Mouse (Mus musculus) small intestine, adult 2 months (tissue): ENCODE results near the gene Vmn2r62. TPM values are rescaled to one million over a fixed set of nuclear protein-coding genes. Genes with fewer than 3 reads are reported as not detected.
"Not testable (repeated sequence)": the region's sequence is repeated elsewhere in the genome, so short reads cannot be mapped to it uniquely, and the experiment has no call there.

Source experiments
- H3K27ac ChIP-seq: fragments of 200-500 bp; 2 replicates; pipeline ENCODE4 v1.5.1; 2012; ENCODE audit warnings: low read depth, low read length, control low read depth, inconsistent platforms; ENCODE audit not compliant: insufficient read depth
- H3K27me3 ChIP-seq: fragments of 200-500 bp; 2 replicates; pipeline ENCODE4 v1.6.1; 2012; ENCODE audit warnings: mild to moderate bottlenecking, moderate library complexity, low read length, inconsistent platforms; ENCODE audit not compliant: control insufficient read depth, insufficient read depth
- H3K36me3 ChIP-seq: fragments of 200-500 bp; 2 replicates; pipeline ENCODE4 v1.6.1; 2012; ENCODE audit warnings: mild to moderate bottlenecking, low read length, control low read depth, inconsistent platforms; ENCODE audit not compliant: control insufficient read depth, insufficient read depth
- H3K4me1 ChIP-seq: fragments of 200-500 bp; 2 replicates; pipeline ENCODE4 v1.6.1; 2012; ENCODE audit warnings: low read length, inconsistent platforms, mixed read lengths; ENCODE audit not compliant: control insufficient read depth, insufficient read depth, insufficient read length
- H3K4me3 ChIP-seq: fragments of 200-500 bp; 2 replicates; pipeline ENCODE4 v1.5.1; 2012; ENCODE audit warnings: low read depth, mild to moderate bottlenecking, control low read depth, inconsistent platforms, low read length, moderate library complexity
- CTCF ChIP-seq: fragments of 200-500 bp; IDR thresholded peaks from 2 replicates; pipeline ENCODE4 v1.5.1; 2012; ENCODE audit warnings: low read depth, mild to moderate bottlenecking, control low read depth, inconsistent platforms, low read length, moderate library complexity, mixed read lengths; ENCODE audit not compliant: insufficient replicate concordance, insufficient read length; ENCODE audit errors: extremely low read depth
- POLR2A ChIP-seq: fragments of 200-500 bp; IDR thresholded peaks from 2 replicates; pipeline ENCODE4 v1.6.1; 2012; ENCODE audit warnings: low read depth, mild to moderate bottlenecking, control low read depth, inconsistent platforms, low read length, moderate library complexity
- WGBS: fragments of 180-500 bp; shearing (Covaris S2); methylation state at CpG from one replicate; pipeline ENCODE4 v1.1.7; 2018; 5-methylcytosine and 5-hydroxymethylcytosine counted together
- polyA plus RNA-seq: library from polyadenylated mRNA; depleted of rRNA; stranded (reverse); fragments of >200 nt; gene quantifications from 2 replicates; pipeline ENCODE4 v1.2.3, GENCODE M21; 2012; rRNA removed

The Vmn2r62 gene
- polyA plus RNA-seq: not detected in 2 replicates

- not testable (repeated sequence) for H3K4me3 ChIP-seq, H3K27me3 ChIP-seq, H3K4me1 ChIP-seq, H3K27ac ChIP-seq, H3K36me3 ChIP-seq
- no CpG with 5 or more reads among the region's 1 CpGs for WGBS
Measured at GRCm38 (mm10) chr7:42793425-42793824, at the start of gene Vmn2r62. Gene Vmn2r62, minus strand, starts transcription at chr7:42793525.

DNA sequence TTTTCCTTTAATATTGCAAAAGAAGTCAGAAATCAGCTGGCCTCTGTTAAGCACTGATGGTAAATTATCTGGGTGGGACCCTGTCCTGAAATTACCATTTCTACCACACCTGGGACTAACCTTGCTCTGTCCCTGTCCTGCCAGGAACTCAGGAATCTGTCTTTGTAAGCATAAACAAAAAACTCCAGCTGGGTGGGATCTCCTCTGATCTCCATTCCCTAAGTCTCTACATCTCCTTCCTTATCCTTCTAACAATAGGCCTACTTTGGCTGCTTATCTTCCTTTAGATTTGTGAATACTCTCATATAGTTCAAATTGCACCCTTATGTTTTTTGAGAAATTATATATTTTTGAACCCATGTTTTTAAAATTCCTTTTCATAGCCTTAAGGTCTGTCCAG, 45.0 kb upstream of the Vmn2r62 start:
- not testable (repeated sequence) for H3K36me3 ChIP-seq, H3K27me3 ChIP-seq, H3K4me3 ChIP-seq, H3K4me1 ChIP-seq, H3K27ac ChIP-seq

DNA sequence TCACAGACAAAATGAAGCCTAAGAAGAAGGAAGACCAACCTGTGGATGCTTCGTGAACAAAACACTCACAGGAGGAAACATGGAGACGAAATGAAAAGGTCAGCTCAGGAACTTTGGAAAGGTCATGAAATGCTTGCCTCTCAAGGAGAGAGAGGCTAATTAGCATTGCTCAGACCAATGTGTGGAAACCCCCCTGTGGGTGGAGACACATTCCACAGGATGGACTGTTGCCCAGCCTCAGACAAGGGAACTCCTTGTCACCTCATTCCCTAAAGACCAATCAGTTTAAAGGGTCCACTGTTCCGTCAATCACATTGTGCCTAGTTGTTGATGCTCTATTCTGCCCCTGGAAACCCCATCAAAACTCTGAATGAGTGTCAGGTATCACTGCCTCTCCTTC, 38.9 kb upstream of the Vmn2r62 start:
- Histone ChIP-seq H3K4me1 (no peaks in the 10 kb centered on the region), H3K36me3 (no peaks in the 10 kb centered on the region), H3K4me3 (no peak overlapping the region), H3K27me3 (no peaks in the 10 kb centered on the region), H3K27ac (no peak overlapping the region)
- TF ChIP-seq POLR2A: no peak
- TF ChIP-seq CTCF: no peak
- WGBS: 72% methylated on average over 3 of the region's 3 CpGs

DNA sequence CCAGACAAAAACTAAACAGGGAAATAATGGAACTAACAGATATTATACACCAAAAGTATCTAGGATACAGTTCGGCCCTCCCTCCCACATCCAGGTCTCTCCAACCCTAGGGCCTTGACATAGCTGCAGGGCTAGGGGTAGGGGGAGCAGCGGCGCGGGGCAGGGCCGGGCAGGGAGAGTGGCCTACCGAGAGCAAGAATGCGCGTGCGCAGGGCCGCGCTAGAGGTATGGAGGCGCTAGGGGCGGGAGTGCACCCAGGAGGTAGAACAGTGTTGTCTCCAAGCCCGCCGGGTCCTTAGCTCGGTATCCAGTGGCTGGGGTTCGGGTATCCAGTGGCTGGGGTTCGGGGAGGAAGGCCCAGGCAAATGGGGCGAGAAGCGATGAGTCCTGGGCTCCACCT, 43.5 kb downstream of the Vmn2r62 start:
- WGBS: 61% methylated on average over 20 of the region's 20 CpGs
- TF ChIP-seq CTCF (no peak), POLR2A (no peak)

DNA sequence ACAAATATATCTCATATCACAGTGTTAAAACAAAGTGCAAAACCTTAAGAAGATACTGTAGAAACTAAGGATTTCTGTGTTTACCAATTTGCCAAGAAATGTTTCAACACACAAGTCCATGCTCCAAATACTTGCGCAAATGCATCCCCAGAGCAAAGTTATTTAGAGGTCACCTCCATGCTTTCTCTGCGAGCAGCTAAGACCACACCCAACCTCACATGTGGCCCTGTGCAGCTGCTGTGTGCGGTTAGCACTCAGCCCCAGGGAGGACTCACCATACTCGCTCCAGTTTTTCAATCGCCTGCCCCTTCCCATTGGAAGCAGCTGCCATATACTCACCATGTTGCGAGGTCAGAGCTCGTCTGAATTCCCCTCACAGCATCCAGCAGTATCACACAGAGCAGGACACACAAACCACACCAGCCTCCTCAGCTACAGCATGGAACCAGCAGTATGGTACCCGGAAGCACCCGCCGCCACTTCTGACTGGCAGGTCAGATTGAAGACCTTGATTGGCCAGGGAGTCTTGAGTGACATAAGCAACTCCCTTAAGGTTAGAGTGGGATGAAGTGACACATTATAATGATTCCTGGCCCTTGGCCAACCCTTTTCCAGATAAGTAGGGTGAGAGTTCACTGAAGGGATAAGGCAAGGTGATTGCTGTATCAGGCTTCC, 54.7 kb downstream of the Vmn2r62 start:
- no peak overlapping the region for H3K4me3 ChIP-seq
- H3K27me3 ChIP-seq: no peaks in the 10 kb centered on the region
- H3K4me1 ChIP-seq: no peaks in the 10 kb centered on the region
- H3K27ac ChIP-seq: no peak overlapping the region
- WGBS: 81% methylated on average over 10 of the region's 10 CpGs
- no peaks in the 10 kb centered on the region for H3K36me3 ChIP-seq
- TF ChIP-seq POLR2A (no peak), CTCF (no peak)

More for the DNA sequence above, 43.5 kb downstream of the Vmn2r62 start:
- no peak overlapping the region for H3K27ac ChIP-seq
- H3K4me1 ChIP-seq: no peaks in the 10 kb centered on the region
- H3K36me3 ChIP-seq: no peaks in the 10 kb centered on the region
- no peaks in the 10 kb centered on the region for H3K27me3 ChIP-seq
- no peak overlapping the region for H3K4me3 ChIP-seq

DNA sequence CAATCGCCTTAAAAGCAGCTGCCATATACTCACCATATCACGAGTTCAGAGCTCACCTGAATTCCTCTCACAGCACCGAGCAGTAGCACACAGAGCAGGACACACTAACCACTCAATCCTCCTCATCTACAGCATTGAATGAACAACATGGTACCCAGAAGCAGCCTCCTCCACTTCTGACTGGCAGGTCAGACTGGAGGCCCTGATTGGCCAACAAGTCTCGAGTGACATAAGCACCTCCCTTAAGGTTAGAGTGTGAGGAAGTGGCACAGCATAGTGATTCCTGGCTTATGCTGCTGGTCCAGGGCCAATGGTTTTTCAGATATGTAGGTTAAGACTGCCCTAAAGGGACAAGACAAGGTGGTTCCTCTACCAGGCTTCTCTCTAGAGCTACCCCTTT, 66.4 kb downstream of the Vmn2r62 start, which contains the start of gene Gm17067:
Gene Gm17067, minus strand, starts transcription at position 101 of the 400 bp plus-strand sequence.
- not testable (repeated sequence) for H3K4me3 ChIP-seq, H3K4me1 ChIP-seq, H3K36me3 ChIP-seq, H3K27ac ChIP-seq, H3K27me3 ChIP-seq
- WGBS: 85% methylated on average over 4 of the region's 4 CpGs

Other genes starting within 250 kb of the Vmn2r62 start
- not detected in 2 replicates for gene Gm21028, start 214.9 kb downstream of the Vmn2r62 start, polyA plus RNA-seq
- not detected in 2 replicates for gene Zfp977, start 201.0 kb downstream of the Vmn2r62 start, polyA plus RNA-seq
- 0.05 TPM in 1 of 2 replicates, not detected in the other for gene Zfp976, start 150.9 kb downstream of the Vmn2r62 start, polyA plus RNA-seq
- 0.05 and 0.13 TPM in 2 replicates for gene Zfp975, start 100.8 kb downstream of the Vmn2r62 start, polyA plus RNA-seq
- gene Gm17067, start 66.5 kb downstream of the Vmn2r62 start, polyA plus RNA-seq: not detected in 2 replicates
- gene Gm2381, start 73.7 kb upstream of the Vmn2r62 start, polyA plus RNA-seq: not detected in 2 replicates
- gene Vmn2r63, start 140.3 kb upstream of the Vmn2r62 start, polyA plus RNA-seq: not detected in 2 replicates
- gene Gm9268, start 225.2 kb upstream of the Vmn2r62 start, polyA plus RNA-seq: not detected in 2 replicates